12 mouse cellular contexts compared by ENCODE assay signal in the genomic region with DNA sequence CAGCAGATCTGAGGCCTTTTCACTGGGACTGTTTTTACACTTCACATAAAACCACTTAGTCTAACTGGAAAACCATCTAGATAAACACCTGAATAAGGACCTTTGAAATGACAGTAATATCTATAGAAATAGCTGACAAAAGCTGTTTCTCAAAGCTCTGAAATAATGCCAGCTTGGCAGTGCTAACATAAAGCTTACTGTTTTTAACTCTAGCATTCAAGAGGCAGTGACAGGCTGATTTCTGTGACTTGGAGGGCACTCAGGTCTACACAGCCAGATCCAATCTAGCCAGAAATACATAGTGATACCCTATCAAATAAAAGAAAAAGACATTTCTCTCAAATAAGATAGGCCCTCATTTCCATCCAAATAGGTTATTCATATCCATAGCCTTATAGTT. TPM values are rescaled to one million over a fixed set of nuclear protein-coding genes. Genes with fewer than 3 reads are reported as not detected.
A peak's percentile ranks its signal among the peaks of the same experiment; 100 is the strongest.
DNase-seq lines count a peak whose midpoint lies in the region; ATAC-seq and TF ChIP-seq lines count a peak whose summit lies in the region.
"Had no signal": no experiment of that assay in that cellular context is flagged by ENCODE, and none has a peak within 500 bp of the region (broad histone marks: within the 10 kb centered on the region; RNA-seq: fewer than 3 reads in every experiment).

No protein-coding gene starts in this region.

- H3K27me3 ChIP-seq in heart, embryonic 12.5 days (replicated peaks), result no peaks in the 10 kb centered on the region
- no peaks in the 10 kb centered on the region for H3K27me3 ChIP-seq in CH12.LX (replicated peaks)
- no peaks in the 10 kb centered on the region for H3K27me3 ChIP-seq in forebrain, embryonic 16.5 days (replicated peaks; ENCODE audit: control insufficient read depth, insufficient read depth, low read length)
- H3K27me3 ChIP-seq in midbrain, embryonic 11.5 days (ENCODE audit: control insufficient read depth, insufficient read depth, low read length), result no peaks in the 10 kb centered on the region
- H3K27me3 ChIP-seq: embryonic facial prominence, embryonic 13.5 days had no signal

- H3K9me3 ChIP-seq in heart, embryonic 12.5 days (replicated peaks), result no peaks in the 10 kb centered on the region
- H3K9me3 ChIP-seq in CH12.LX (replicated peaks; ENCODE audit: low read length), result no peaks in the 10 kb centered on the region
- H3K9me3 ChIP-seq in forebrain, embryonic 16.5 days (ENCODE audit: control insufficient read depth, low read length), result no peaks in the 10 kb centered on the region
- H3K9me3 ChIP-seq in midbrain, embryonic 11.5 days (ENCODE audit: control insufficient read depth, low read length), result no peaks in the 10 kb centered on the region
- H3K9me3 ChIP-seq: embryonic facial prominence, embryonic 13.5 days had no signal

- intact Hi-C loops in heart, postnatal 25 days (cut with DNase I), result no loop called here
- intact Hi-C loops in gastrocnemius, postnatal 36 days (cut with DNase I), result no loop called here

- dilution Hi-C loops in CH12.LX (cut with MboI; ENCODE audit: extremely low pct_ligation_motif_present, extremely low pct_unique_long_range_greater_than_20kb, low sequenced_read_pairs), result no loop called here

- TF ChIP-seq CTCF in CH12.LX (conservative IDR thresholded peaks at IDR 0.05 in 1 of 2, IDR thresholded peaks at IDR 0.05 in 1 of 2; ENCODE audit: low read depth in 2 of 2, low read length in 2 of 2), result no peak

- no peak for ATAC-seq in heart, embryonic 12.5 days (ENCODE audit: insufficient number of reproducible peaks, low FRiP score)
- ATAC-seq in forebrain, embryonic 16.5 days, result no peak
- no peak for ATAC-seq in midbrain, embryonic 11.5 days (ENCODE audit: low FRiP score)
- no peak for ATAC-seq in megakaryocyte progenitor cell, adult 5-6 weeks (replicated peaks; ENCODE audit: poor library complexity)

- H3K4me1 ChIP-seq in heart, embryonic 12.5 days (replicated peaks), result peaks cover 16% of the 10 kb centered on the region
- peaks cover 2 to 24% of the 10 kb centered on the region in 2 experiments for H3K4me1 ChIP-seq in CH12.LX (ENCODE audit: control insufficient read depth in 1 of 2, insufficient read depth in 2 of 2)
- H3K4me1 ChIP-seq in forebrain, embryonic 16.5 days (replicated peaks; ENCODE audit: control insufficient read depth, insufficient read depth, low read length), result peaks cover 25% of the 10 kb centered on the region
- H3K4me1 ChIP-seq in midbrain, embryonic 11.5 days (ENCODE audit: control insufficient read depth, insufficient read depth, low read length), result peaks cover 21% of the 10 kb centered on the region

- TF ChIP-seq EP300 in CH12.LX (IDR thresholded peaks at IDR 0.05; ENCODE audit: low read length), result no peak

- H3K79me2 ChIP-seq in CH12.LX (replicated peaks; ENCODE audit: control insufficient read depth, extremely low read depth, insufficient read depth, poor library complexity, severe bottlenecking), result peaks cover 3% of the 10 kb centered on the region

- no peak for DNase-seq in heart, postnatal 25 days (ENCODE audit: low spot score)
- DNase-seq in CH12.LX (ENCODE audit: extremely low read depth), result no peak
- DNase-seq in midbrain, embryonic 11.5 days (ENCODE audit: low spot score, missing footprints), result peak; percentile 85
- DNase-seq in thymus, postnatal 0 days (ENCODE audit: low spot score), result no peak
- DNase-seq in gastrocnemius, postnatal 36 days, result no peak
- DNase-seq: gastrocnemius, postnatal 25 days; right cerebral cortex, postnatal 25 days had no signal

- no peak overlapping the region for H3K9ac ChIP-seq in heart, embryonic 12.5 days
- H3K9ac ChIP-seq in CH12.LX (ENCODE audit: insufficient read depth, low read depth), result peak overlapping the region; percentile 39; the same call in 1 of the 2 replicates
- H3K9ac ChIP-seq in forebrain, embryonic 16.5 days (replicated peaks; ENCODE audit: low read depth, low read length), result no peak overlapping the region
- no peak overlapping the region for H3K9ac ChIP-seq in midbrain, embryonic 11.5 days (ENCODE audit: low read length)

- no peak for TF ChIP-seq POLR2A in CH12.LX (IDR thresholded peaks at IDR 0.05; ENCODE audit: low read depth, low read length)

- in situ Hi-C loops in CH12.LX (cut with MboI; ENCODE audit: low pct_ligation_motif_present, low pct_unique_long_range_greater_than_20kb, low sequenced_read_pairs), result no loop called here

- peak overlapping the region; percentile 45 for H3K4me2 ChIP-seq in heart, embryonic 12.5 days
- peak overlapping the region; percentile 61; the same call in 1 of the 2 replicates for H3K4me2 ChIP-seq in CH12.LX (ENCODE audit: insufficient read depth, low read depth, poor library complexity, severe bottlenecking)
- peak overlapping the region; percentile 46 for H3K4me2 ChIP-seq in forebrain, embryonic 16.5 days (ENCODE audit: low read length)
- peak overlapping the region; percentile 49; the same call in 1 of the 2 replicates for H3K4me2 ChIP-seq in midbrain, embryonic 11.5 days

- H3K27ac ChIP-seq in heart, embryonic 12.5 days (ENCODE audit: poor library complexity, severe bottlenecking), result no peak overlapping the region
- H3K27ac ChIP-seq in CH12.LX (ENCODE audit: insufficient read depth, low read depth), result no peak overlapping the region
- no peak overlapping the region for H3K27ac ChIP-seq in forebrain, embryonic 16.5 days (ENCODE audit: low read length)
- H3K27ac ChIP-seq in midbrain, embryonic 11.5 days (ENCODE audit: low read depth, low read length), result no peak overlapping the region
- H3K27ac ChIP-seq: embryonic facial prominence, embryonic 13.5 days; stomach, postnatal 0 days had no signal

- H3K4me3 ChIP-seq in heart, embryonic 12.5 days, result no peak overlapping the region
- H3K4me3 ChIP-seq in CH12.LX (replicated peaks in 1 of 3; ENCODE audit: low read depth in 2 of 3, low read length in 2 of 3, poor library complexity in 1 of 3), result peak overlapping the region in 1 of 3 experiments; percentile 91
- peak overlapping the region; percentile 23 for H3K4me3 ChIP-seq in forebrain, embryonic 16.5 days (replicated peaks; ENCODE audit: low read length)
- no peak overlapping the region for H3K4me3 ChIP-seq in midbrain, embryonic 11.5 days (ENCODE audit: low read depth, low read length)

- H3K36me3 ChIP-seq in heart, embryonic 12.5 days, result peaks cover 4% of the 10 kb centered on the region
- peaks cover 4 to 11% of the 10 kb centered on the region in 2 experiments for H3K36me3 ChIP-seq in CH12.LX (replicated peaks in 1 of 2; ENCODE audit: control insufficient read depth in 1 of 2, insufficient read depth in 1 of 2, low read length in 1 of 2)
- H3K36me3 ChIP-seq in forebrain, embryonic 16.5 days (ENCODE audit: control insufficient read depth, insufficient read depth), result no peaks in the 10 kb centered on the region
- no peaks in the 10 kb centered on the region for H3K36me3 ChIP-seq in midbrain, embryonic 11.5 days (ENCODE audit: control insufficient read depth, insufficient read depth, low read length)

- TF ChIP-seq RAD21 in CH12.LX (IDR thresholded peaks at IDR 0.05; ENCODE audit: low read depth, low read length), result no peak

TF ChIP-seq in CH12.LX, 34 proteins besides CTCF, POLR2A, EP300 and RAD21:
- no peak for TF ChIP-seq ZMIZ1 (IDR thresholded peaks at IDR 0.05; ENCODE audit: low read depth, low read length)
- TF ChIP-seq ZC3H11A (IDR thresholded peaks at IDR 0.05; ENCODE audit: low read depth, low read length), result no peak
- TF ChIP-seq BHLHE40 (IDR thresholded peaks at IDR 0.05; ENCODE audit: low read depth, low read length), result no peak

RNA-seq across cellular contexts. Expression of a gene that starts 1.6 kb away (rescaled TPM):
- 55.3 and 56.1 TPM in 2 replicates for polyA plus RNA-seq in heart, embryonic 12.5 days (2016; fragmentation: Nextera tagmentation; extraction: Ambion mirVana)
- total RNA-seq in heart, postnatal 25 days (2021), result 10 to 100 TPM; 51.0 to 53.2 TPM
- 5.6 and 5.8 TPM in 2 replicates for total RNA-seq in CH12.LX (2012; rRNA removed)
- 10.4 and 12.5 TPM in 2 replicates for total RNA-seq in CH12.LX (2014; rRNA removed)
- 9.7 and 9.9 TPM in 2 replicates for polyA plus RNA-seq in CH12.LX (2012; ENCODE audit: insufficient read length, low read depth)
- polyA plus RNA-seq in forebrain, embryonic 16.5 days (2015; fragmentation: Nextera tagmentation; extraction: Ambion mirVana), result 85.2 and 99.0 TPM in 2 replicates
- polyA plus RNA-seq in midbrain, embryonic 11.5 days (2014; fragmentation: Nextera tagmentation; extraction: Ambion mirVana), result 48.9 and 56.3 TPM in 2 replicates
- polyA plus RNA-seq in thymus, postnatal 0 days (2015; fragmentation: Nextera tagmentation; extraction: Ambion mirVana), result 7.4 and 8.2 TPM in 2 replicates
- 143 and 145 TPM in 2 replicates for total RNA-seq in megakaryocyte progenitor cell, adult 5-6 weeks (2015)
- total RNA-seq in megakaryocyte progenitor cell, adult 5-6 weeks (2017), result 167 and 171 TPM in 2 replicates
- total RNA-seq in gastrocnemius, postnatal 36 days (2021), result 10 to 100 TPM; 11.5 to 11.9 TPM
